Mouse (Mus musculus): ENCODE measurements around the gene Nrxn3.

DNA sequence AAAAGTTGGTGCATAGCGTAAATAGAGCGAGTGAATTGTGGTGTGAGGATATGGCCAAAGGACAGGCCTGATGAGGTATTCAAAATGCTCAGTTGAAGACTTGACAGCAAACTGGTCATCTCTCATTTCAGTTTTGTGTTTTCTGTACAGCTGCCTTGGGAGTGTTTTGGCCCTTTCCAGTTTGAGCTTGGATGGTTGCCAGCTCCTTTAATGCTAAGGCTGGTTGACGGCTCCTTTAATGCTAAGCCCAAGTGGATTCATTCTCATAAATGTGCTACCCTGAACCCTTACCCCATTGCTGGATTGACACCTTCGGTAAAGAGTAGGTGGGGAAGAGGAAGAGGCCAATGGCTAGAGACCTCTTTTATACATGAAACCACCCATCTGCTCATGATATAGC, 131.4 kb downstream of the Nrxn3 start:
- TF ChIP-seq CTCF (IDR thresholded peaks at IDR 0.05; ENCODE audit: extremely low read depth, insufficient read length, insufficient replicate concordance, low read depth, low read length), result no peak
- TF ChIP-seq POLR2A (IDR thresholded peaks at IDR 0.05; ENCODE audit: low read depth, low read length), result no peak
